33 mouse cellular contexts compared by ENCODE assay signal in the genomic region with DNA sequence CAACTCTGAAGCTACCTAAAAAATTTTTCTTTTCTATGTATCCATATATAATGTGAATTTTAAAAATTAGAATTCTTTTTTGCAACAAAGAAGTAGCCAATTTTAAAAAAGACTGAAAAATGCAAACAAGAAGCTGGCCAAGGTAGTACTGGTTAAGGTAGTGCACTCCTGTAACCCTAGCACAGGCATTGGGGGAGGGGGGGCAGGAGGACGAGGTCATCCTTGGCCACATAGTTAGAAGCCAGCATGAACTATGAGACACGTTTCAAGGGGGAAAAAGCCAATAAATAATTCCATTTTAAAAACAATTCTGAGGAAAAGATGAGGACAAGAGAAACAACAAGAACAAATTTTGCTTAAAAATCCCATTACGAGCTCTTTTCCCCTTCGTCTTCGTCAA. TPM values are rescaled to one million over a fixed set of nuclear protein-coding genes. Genes with fewer than 3 reads are reported as not detected.
"Had no signal": no experiment of that assay in that cellular context is flagged by ENCODE, and none has a peak within 500 bp of the region (broad histone marks: within the 10 kb centered on the region; RNA-seq: fewer than 3 reads in every experiment).

No protein-coding gene starts in this region.

- H3K9me3 ChIP-seq: limb, embryonic 10.5 days; limb, embryonic 12.5 days; limb, embryonic 13.5 days; limb, embryonic 15.5 days; liver, embryonic 13.5 days; liver, embryonic 15.5 days; lung, embryonic 15.5 days; megakaryocyte, embryonic 14.5 days; midbrain, embryonic 10.5 days; midbrain, embryonic 12.5 days; midbrain, embryonic 13.5 days; midbrain, embryonic 15.5 days; neural tube, embryonic 12.5 days had no signal

- H3K27me3 ChIP-seq: limb, embryonic 12.5 days; limb, embryonic 13.5 days; limb, embryonic 15.5 days; liver, embryonic 13.5 days; liver, embryonic 15.5 days; lung, embryonic 15.5 days; megakaryocyte, embryonic 14.5 days; midbrain, embryonic 12.5 days; midbrain, embryonic 13.5 days; midbrain, embryonic 15.5 days; neural tube, embryonic 12.5 days had no signal

- ATAC-seq: lung, postnatal 0 days; midbrain, embryonic 13.5 days; midbrain, embryonic 15.5 days; midbrain, embryonic 16.5 days had no signal

- H3K27ac ChIP-seq: left cerebral cortex, adult 2 months; limb, embryonic 10.5 days; limb, embryonic 12.5 days; limb, embryonic 13.5 days; limb, embryonic 15.5 days; liver, embryonic 13.5 days; liver, embryonic 14.5 days; lung, embryonic 15.5 days; macrophage; midbrain, embryonic 10.5 days; midbrain, embryonic 12.5 days; midbrain, embryonic 13.5 days; midbrain, embryonic 15.5 days; neural tube, embryonic 12.5 days had no signal

- DNase-seq: left cerebral cortex, postnatal 4 days; liver; liver, embryonic 13.5 days; lung, adult 18-20 months; lung, adult 2 months; lung, embryonic 14.5 days; lung, postnatal 10 days; lung, postnatal 14 days; lung, postnatal 36 days; lung, postnatal 4 days; midbrain, embryonic 14.5 days had no signal

- H3K4me2 ChIP-seq: limb, embryonic 12.5 days; limb, embryonic 13.5 days; limb, embryonic 15.5 days; liver, embryonic 13.5 days; liver, embryonic 15.5 days; lung, embryonic 14.5 days; lung, embryonic 15.5 days; midbrain, embryonic 11.5 days; midbrain, embryonic 12.5 days; midbrain, embryonic 13.5 days; midbrain, embryonic 15.5 days; neural tube, embryonic 12.5 days had no signal

- H3K4me1 ChIP-seq: limb, embryonic 10.5 days; limb, embryonic 12.5 days; limb, embryonic 13.5 days; limb, embryonic 15.5 days; midbrain, embryonic 15.5 days; neural tube, embryonic 12.5 days had no signal

- H3K4me3 ChIP-seq: left cerebral cortex, adult 2 months; limb, embryonic 10.5 days; limb, embryonic 12.5 days; limb, embryonic 13.5 days; limb, embryonic 15.5 days; liver, embryonic 13.5 days; liver, embryonic 15.5 days; lung, embryonic 15.5 days; megakaryocyte, embryonic 14.5 days; midbrain, embryonic 10.5 days; midbrain, embryonic 12.5 days; midbrain, embryonic 13.5 days; midbrain, embryonic 15.5 days; myocyte; neural tube, embryonic 12.5 days had no signal

- H3K9ac ChIP-seq: limb, embryonic 12.5 days; limb, embryonic 13.5 days; limb, embryonic 15.5 days; liver, embryonic 13.5 days; liver, embryonic 14.5 days; liver, embryonic 15.5 days; lung, embryonic 14.5 days; lung, embryonic 15.5 days; midbrain, embryonic 12.5 days; midbrain, embryonic 13.5 days; midbrain, embryonic 15.5 days; neural tube, embryonic 12.5 days had no signal

RNA-seq across cellular contexts. Expression of a gene that starts 33.7 kb away (rescaled TPM):
- total RNA-seq: megakaryocyte, adult 5-6 weeks; megakaryocyte-erythroid progenitor cell, adult 5-6 weeks; monocyte, adult 5-6 weeks had no signal
- polyA plus RNA-seq: macrophage had no signal
